Mouse (Mus musculus): ENCODE measurements at regions not wholly inside any gene's neighbourhood (a gene's known extent, or its start where the extent isn't known, plus 50 kb on each side); places are given as distances from the start of the nearest gene placed in this dataset.

DNA sequence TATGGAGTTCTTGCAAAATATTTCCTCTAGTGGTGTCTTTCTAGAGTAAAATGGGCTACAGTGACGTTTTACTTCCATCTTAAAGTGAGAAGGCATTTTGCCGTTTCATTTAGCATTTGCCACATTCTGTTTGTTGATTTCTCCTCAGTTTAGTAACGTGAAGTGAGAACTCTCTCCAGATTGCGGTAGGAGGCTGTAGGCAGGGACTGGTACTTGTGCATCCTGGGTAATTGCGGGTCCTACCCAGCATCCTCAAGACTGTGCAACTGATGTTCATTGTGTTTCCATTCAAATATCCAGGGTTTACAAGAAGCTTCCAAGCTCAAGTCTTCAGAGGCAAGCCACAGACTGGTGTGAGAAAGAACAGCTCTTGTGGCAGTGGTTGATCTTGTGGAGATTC is 244.0 kb downstream of the Akain1 start:
- 84% methylated on average over 5 of the region's 5 CpGs for WGBS
- Histone ChIP-seq H3K9me3 (no peaks in the 10 kb centered on the region), H3K9ac (replicated peaks) (no peak overlapping the region), H3K27me3 (no peaks in the 10 kb centered on the region), H3K4me1 (replicated peaks) (no peaks in the 10 kb centered on the region), H3K27ac (no peak overlapping the region), H3K36me3 (no peaks in the 10 kb centered on the region), H3K4me2 (no peak overlapping the region), H3K4me3 (replicated peaks) (no peak overlapping the region)
- no peak for ATAC-seq (ENCODE audit: insufficient number of reproducible peaks, insufficient read depth, low FRiP score, low TSS enrichment, low read depth)

DNA sequence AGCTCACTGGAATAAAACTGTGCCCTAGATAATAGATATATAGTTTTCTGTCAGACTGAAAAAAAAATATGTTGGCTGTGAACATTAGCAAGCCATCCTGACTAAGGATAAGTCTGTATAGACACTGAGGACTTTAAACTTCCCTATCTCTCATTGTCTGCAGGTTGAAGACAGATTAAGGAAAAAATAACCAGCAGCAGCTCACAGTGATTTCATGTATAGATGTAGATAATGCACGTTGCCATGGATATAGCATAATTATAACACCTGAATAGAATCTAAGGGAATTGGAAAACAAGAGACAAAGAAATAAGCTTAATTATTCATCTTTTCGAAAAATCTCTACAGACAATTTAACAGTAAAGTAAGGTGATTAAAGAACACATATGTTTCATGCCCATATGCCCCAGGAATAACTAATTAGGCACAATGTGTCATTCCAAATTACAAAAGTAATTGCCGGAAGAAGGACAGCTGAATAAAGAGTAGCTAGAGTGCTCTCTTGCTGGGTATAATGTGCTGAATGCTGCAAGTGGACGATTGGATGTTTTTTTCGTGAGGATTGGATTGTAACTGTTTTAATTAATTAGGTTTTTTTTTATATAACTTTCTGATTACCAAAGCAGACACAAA is 246.6 kb downstream of the Akain1 start:
- no peaks in the 10 kb centered on the region for H3K9me3 ChIP-seq
- H3K9ac ChIP-seq (replicated peaks): no peak overlapping the region
- H3K4me3 ChIP-seq (replicated peaks): no peak overlapping the region
- no peak for ATAC-seq (ENCODE audit: insufficient number of reproducible peaks, insufficient read depth, low FRiP score, low TSS enrichment, low read depth)
- no peaks in the 10 kb centered on the region for H3K4me1 ChIP-seq (replicated peaks)
- 75% methylated on average over 5 of the region's 5 CpGs for WGBS
- H3K27ac ChIP-seq: no peak overlapping the region
- no peaks in the 10 kb centered on the region for H3K27me3 ChIP-seq
- no peaks in the 10 kb centered on the region for H3K36me3 ChIP-seq
- no peak overlapping the region for H3K4me2 ChIP-seq

DNA sequence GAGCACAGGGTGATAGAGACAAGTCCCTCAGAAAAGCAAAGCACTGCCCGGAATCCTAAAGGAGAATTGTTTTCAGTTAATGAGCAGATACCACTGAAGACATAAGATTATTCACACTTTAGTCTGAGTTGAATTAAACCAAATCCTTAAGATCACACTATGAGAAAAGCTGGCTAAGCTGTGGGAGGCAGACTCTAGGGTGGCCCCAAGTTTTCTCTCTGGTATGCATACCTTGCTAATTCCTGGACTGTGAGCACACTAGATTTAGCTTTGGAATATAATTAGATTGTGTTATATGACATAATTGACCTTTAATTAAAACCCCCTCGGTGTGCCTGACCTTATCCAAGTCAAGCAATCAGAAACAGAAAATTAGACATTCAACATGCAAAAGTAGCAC is 247.3 kb downstream of the Akain1 start:
- H3K27ac ChIP-seq: no peak overlapping the region
- H3K4me3 ChIP-seq (replicated peaks): no peak overlapping the region
- no peaks in the 10 kb centered on the region for H3K9me3 ChIP-seq
- ATAC-seq (ENCODE audit: insufficient number of reproducible peaks, insufficient read depth, low FRiP score, low TSS enrichment, low read depth): no peak
- H3K27me3 ChIP-seq: no peaks in the 10 kb centered on the region
- no peak overlapping the region for H3K4me2 ChIP-seq
- WGBS: 75% methylated on average over 2 of the region's 2 CpGs
- no peaks in the 10 kb centered on the region for H3K4me1 ChIP-seq (replicated peaks)
- no peaks in the 10 kb centered on the region for H3K36me3 ChIP-seq
- no peak overlapping the region for H3K9ac ChIP-seq (replicated peaks)

DNA sequence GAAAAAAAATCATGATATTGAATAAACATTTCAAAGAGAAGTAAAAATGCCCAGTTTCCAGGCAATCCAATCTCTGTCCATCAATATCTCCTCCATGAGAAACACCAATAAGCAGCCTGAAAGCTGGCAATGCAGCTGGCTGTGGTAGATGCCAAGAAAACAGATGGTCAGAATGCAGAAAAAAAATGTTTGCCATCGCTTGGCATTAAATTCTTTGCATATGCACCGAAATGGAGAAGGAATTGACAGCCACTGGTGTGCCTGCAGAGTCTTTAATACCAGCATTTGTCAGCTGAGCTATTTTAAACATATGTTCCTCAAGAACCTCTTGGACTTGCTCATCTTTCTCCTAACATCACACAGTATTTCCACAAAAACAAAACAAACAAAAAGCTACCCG is 256.2 kb downstream of the Akain1 start:
- H3K27ac ChIP-seq: no peak overlapping the region
- H3K4me3 ChIP-seq (replicated peaks): no peak overlapping the region
- no peaks in the 10 kb centered on the region for H3K9me3 ChIP-seq
- 90% methylated on average over 3 of the region's 3 CpGs for WGBS
- H3K36me3 ChIP-seq: no peaks in the 10 kb centered on the region
- no peaks in the 10 kb centered on the region for H3K4me1 ChIP-seq (replicated peaks)
- H3K9ac ChIP-seq (replicated peaks): no peak overlapping the region
- no peaks in the 10 kb centered on the region for H3K27me3 ChIP-seq
- ATAC-seq (ENCODE audit: insufficient number of reproducible peaks, insufficient read depth, low FRiP score, low TSS enrichment, low read depth): no peak
- H3K4me2 ChIP-seq: no peak overlapping the region

DNA sequence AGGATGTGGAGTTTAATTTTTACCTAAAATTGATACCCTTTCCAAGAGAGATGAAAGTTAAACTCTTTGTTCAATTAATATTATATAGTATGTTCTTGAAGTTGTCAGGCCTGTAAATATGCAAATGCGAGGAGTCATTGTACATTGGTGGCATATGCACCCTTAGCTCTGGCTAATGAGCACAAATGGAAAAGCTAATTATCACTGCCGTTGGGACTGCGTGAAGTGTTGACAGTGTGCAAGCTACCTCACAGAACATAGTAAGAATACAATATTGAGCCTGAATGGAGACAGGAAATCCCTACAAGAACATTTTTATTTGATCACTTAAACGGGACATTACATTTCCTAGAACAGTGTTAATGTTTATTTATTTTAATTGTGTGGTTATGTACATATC is 241.5 kb upstream of the Dlgap1 start:
- no peak overlapping the region for H3K4me3 ChIP-seq (replicated peaks)
- H3K9me3 ChIP-seq: no peaks in the 10 kb centered on the region
- H3K36me3 ChIP-seq: no peaks in the 10 kb centered on the region
- no peaks in the 10 kb centered on the region for H3K27me3 ChIP-seq
- no peak overlapping the region for H3K9ac ChIP-seq (replicated peaks)
- H3K4me2 ChIP-seq: no peak overlapping the region
- 0 out of 2 replicates have a peak, but pooled peaks cover 4% of the 10 kb centered on the region for H3K4me1 ChIP-seq (replicated peaks)
- no peak overlapping the region for H3K27ac ChIP-seq
- WGBS: 78% methylated on average over 4 of the region's 4 CpGs
- ATAC-seq (ENCODE audit: insufficient number of reproducible peaks, insufficient read depth, low FRiP score, low TSS enrichment, low read depth): no peak

DNA sequence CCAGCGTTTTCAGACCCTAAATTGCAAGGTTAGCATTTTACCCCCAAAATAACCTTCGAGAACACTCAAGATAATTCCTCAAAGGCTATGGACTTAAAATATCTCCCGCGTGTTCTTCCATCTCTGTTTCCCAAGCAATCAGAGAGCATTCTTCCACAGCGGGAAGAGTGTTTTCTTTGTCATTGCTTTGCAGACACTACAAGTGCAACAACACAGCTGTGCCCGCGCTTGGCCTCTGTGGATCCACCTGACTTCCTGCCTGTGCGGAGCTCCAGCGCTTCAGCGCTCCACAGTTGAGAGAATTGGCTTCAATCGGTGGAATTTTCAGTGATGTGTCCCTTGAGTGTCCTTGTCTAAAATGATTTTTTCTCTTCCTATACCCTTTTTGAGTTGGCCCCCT is 235.9 kb upstream of the Dlgap1 start:
- Histone ChIP-seq H3K27ac (no peak overlapping the region), H3K9me3 (no peaks in the 10 kb centered on the region), H3K4me2 (no peak overlapping the region), H3K4me3 (replicated peaks) (no peak overlapping the region), H3K9ac (replicated peaks) (no peak overlapping the region), H3K4me1 (replicated peaks) (0 out of 2 replicates have a peak, but pooled peaks cover 4% of the 10 kb centered on the region), H3K27me3 (no peaks in the 10 kb centered on the region), H3K36me3 (no peaks in the 10 kb centered on the region)
- 89% methylated on average over 11 of the region's 11 CpGs for WGBS
- ATAC-seq (ENCODE audit: insufficient number of reproducible peaks, insufficient read depth, low FRiP score, low TSS enrichment, low read depth): no peak

DNA sequence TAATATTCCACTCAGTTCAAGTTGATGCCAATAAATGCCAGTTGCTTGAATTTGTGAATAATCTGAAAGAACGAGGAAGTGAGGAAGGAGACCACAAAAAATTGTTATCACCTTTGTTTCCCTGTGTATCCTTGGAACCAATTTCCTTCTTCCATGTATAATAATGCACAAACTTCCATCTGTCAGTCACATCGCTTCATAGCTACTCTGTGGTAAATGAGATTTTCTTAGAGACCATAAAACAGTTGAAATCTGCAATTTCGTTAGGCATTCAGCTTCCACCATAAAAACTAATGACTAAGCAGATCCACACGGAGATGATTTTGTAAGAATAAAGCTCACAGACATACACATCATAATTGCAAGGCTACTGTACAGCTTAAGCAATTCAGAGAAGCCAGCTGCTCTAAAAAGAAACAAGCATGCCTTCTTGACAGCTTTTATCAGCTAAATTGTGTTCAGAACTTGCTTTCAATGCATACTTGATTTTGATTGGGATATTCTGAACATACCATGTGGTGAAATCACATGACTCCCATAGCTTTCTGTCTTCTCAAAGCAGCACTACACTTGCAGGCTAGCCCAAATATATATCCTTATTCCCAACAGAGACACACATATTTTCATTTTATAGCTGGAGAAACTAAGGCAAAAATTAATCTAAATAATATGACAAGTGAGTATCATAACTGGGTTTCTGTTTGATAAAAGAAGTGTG is 232.3 kb upstream of the Dlgap1 start:
- Histone ChIP-seq H3K27ac (no peak overlapping the region), H3K4me3 (replicated peaks) (no peak overlapping the region), H3K27me3 (no peaks in the 10 kb centered on the region), H3K9ac (replicated peaks) (no peak overlapping the region), H3K9me3 (no peaks in the 10 kb centered on the region), H3K4me2 (no peak overlapping the region), H3K36me3 (no peaks in the 10 kb centered on the region), H3K4me1 (replicated peaks) (0 out of 2 replicates have a peak, but pooled peaks cover under 1% of the 10 kb centered on the region)
- no peak for ATAC-seq (ENCODE audit: insufficient number of reproducible peaks, insufficient read depth, low FRiP score, low TSS enrichment, low read depth)
- WGBS: 61% methylated on average over 4 of the region's 4 CpGs

DNA sequence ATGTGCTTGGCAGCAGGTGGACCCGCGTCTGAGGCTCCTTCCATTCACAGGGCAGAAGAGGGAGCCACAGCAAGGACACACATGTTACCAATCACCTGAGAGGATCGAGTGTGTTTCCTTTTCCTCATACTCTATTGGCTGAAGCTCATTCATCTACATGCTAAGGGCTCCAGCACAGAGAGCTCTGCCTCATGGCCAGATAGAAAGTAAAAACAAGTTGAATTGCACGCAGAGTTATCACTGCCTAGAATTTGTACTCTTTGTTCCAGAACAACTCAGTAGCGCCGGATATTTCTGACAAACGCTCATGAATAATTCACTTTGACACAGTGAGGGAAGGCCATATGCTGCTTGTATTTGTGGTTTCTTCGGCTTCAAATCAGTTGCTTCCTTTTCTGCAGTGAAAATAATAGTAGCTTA is 199.9 kb upstream of the Dlgap1 start:
- Histone ChIP-seq H3K27ac (no peak overlapping the region), H3K9ac (replicated peaks) (no peak overlapping the region), H3K36me3 (no peaks in the 10 kb centered on the region), H3K9me3 (no peaks in the 10 kb centered on the region), H3K4me3 (replicated peaks) (no peak overlapping the region), H3K27me3 (no peaks in the 10 kb centered on the region), H3K4me2 (no peak overlapping the region), H3K4me1 (replicated peaks) (no peaks in the 10 kb centered on the region)
- 74% methylated on average over 8 of the region's 8 CpGs for WGBS
- ATAC-seq (ENCODE audit: insufficient number of reproducible peaks, insufficient read depth, low FRiP score, low TSS enrichment, low read depth): no peak

DNA sequence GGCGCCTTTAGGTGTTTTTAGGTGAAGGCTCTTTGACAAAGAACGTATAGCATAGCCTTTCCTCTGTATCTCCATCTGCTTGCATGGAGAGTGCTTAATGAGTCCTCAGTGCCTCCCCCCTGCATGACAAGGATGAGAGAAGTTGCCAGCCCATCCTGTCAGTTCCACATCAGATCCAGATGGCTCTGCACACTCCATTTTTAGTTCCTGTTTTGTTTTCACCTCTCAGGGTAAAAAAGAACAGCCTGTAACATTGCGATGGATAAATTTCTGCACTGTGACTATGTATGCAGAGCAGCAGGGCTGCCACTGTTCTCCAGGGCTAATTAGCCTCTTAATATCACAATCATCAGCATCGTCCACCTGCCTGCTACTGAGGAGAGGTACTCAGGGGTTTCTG is 198.8 kb upstream of the Dlgap1 start:
- Histone ChIP-seq H3K4me3 (replicated peaks) (no peak overlapping the region), H3K27me3 (no peaks in the 10 kb centered on the region), H3K9ac (replicated peaks) (no peak overlapping the region), H3K36me3 (no peaks in the 10 kb centered on the region), H3K4me1 (replicated peaks) (no peaks in the 10 kb centered on the region), H3K27ac (no peak overlapping the region), H3K9me3 (no peaks in the 10 kb centered on the region), H3K4me2 (no peak overlapping the region)
- no peak for ATAC-seq (ENCODE audit: insufficient number of reproducible peaks, insufficient read depth, low FRiP score, low TSS enrichment, low read depth)
- 73% methylated on average over 4 of the region's 4 CpGs for WGBS

DNA sequence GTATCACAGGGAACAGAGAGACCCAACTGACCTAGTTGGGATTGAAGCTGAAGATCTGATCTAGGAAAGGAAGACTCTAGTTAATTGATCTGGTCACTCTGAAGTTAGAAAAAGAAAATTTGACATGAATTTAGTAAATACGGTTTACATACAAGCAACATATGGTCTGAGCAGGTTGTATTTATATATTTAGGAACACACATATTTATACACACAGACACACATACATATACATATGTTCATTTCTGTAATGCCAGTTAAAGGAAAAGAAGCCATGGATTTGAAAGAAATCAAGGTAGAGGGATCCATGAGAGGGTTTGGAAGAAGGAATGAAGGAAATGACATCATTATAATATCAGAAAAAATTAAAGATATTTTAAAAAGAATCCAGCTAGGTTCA is 187.7 kb upstream of the Dlgap1 start:
- no peak overlapping the region for H3K4me2 ChIP-seq
- no peak for ATAC-seq (ENCODE audit: insufficient number of reproducible peaks, insufficient read depth, low FRiP score, low TSS enrichment, low read depth)
- no peak overlapping the region for H3K4me3 ChIP-seq (replicated peaks)
- H3K9ac ChIP-seq (replicated peaks): no peak overlapping the region
- no peaks in the 10 kb centered on the region for H3K4me1 ChIP-seq (replicated peaks)
- H3K36me3 ChIP-seq: no peaks in the 10 kb centered on the region
- H3K27me3 ChIP-seq: no peaks in the 10 kb centered on the region
- no peaks in the 10 kb centered on the region for H3K9me3 ChIP-seq
- no peak overlapping the region for H3K27ac ChIP-seq
- 93% methylated on average over 1 of the region's 1 CpGs for WGBS

DNA sequence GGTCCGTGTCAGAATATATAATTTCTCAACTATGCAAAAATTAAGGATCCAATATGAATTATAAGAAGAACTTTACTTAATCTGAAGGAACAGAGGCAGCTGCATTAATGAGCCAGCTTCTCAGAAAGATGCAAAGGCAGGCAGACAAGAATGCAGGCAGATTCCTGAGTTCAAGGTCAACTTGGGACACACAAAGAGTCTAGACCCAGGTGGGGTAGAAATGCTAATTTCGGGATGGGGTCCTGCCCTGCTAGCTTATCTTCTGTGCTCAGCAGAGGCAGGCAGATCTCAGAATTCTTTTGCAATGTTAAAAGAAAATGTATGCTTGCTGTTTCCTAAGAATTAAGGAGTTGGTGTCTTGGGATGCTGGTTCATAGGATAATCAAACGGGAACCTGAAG is 181.9 kb upstream of the Dlgap1 start:
- no peaks in the 10 kb centered on the region for H3K4me1 ChIP-seq (replicated peaks)
- H3K4me3 ChIP-seq (replicated peaks): no peak overlapping the region
- 81% methylated on average over 3 of the region's 3 CpGs for WGBS
- H3K9me3 ChIP-seq: no peaks in the 10 kb centered on the region
- no peak overlapping the region for H3K27ac ChIP-seq
- no peak overlapping the region for H3K9ac ChIP-seq (replicated peaks)
- no peak overlapping the region for H3K4me2 ChIP-seq
- no peak for ATAC-seq (ENCODE audit: insufficient number of reproducible peaks, insufficient read depth, low FRiP score, low TSS enrichment, low read depth)
- H3K36me3 ChIP-seq: no peaks in the 10 kb centered on the region
- H3K27me3 ChIP-seq: no peaks in the 10 kb centered on the region

DNA sequence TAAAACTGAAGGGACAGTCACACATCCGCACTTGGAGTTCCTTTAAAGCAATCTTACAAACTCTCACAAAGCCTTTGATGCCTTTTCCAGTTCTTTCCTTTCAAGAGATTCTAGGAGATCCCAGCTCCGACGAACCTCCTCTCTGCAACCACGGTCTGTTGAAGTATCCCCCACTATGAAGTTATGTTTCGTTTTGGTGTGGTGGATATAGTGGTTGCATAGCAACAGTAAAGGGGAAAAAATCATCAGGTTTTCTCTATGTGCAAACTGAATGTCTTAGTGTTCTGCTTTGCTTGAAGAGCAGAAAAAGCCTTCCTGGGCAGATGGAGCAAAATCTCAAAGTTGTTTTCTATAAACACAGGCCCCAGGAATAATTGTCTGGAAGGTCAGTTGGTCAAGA is 147.4 kb upstream of the Dlgap1 start:
- no peaks in the 10 kb centered on the region for H3K27me3 ChIP-seq
- 70% methylated on average over 5 of the region's 5 CpGs for WGBS
- H3K9ac ChIP-seq (replicated peaks): no peak overlapping the region
- H3K9me3 ChIP-seq: no peaks in the 10 kb centered on the region
- H3K36me3 ChIP-seq: no peaks in the 10 kb centered on the region
- no peak overlapping the region for H3K27ac ChIP-seq
- no peak for ATAC-seq (ENCODE audit: insufficient number of reproducible peaks, insufficient read depth, low FRiP score, low TSS enrichment, low read depth)
- H3K4me3 ChIP-seq (replicated peaks): no peak overlapping the region
- no peaks in the 10 kb centered on the region for H3K4me1 ChIP-seq (replicated peaks)
- no peak overlapping the region for H3K4me2 ChIP-seq
